Mouse (Mus musculus) liver, embryonic 16.5 days (tissue): ENCODE results near the gene Tmem43. TPM values are rescaled to one million over a fixed set of nuclear protein-coding genes. Genes with fewer than 3 reads are reported as not detected.
A peak's percentile ranks its signal among the peaks of the same experiment; 100 is the strongest.

Experiments
- ATAC-seq: fragments of 200-750 bp; cut with Nextera tagmentation; 2 replicates; pipeline ENCODE4 v1.8.0; 2017; ENCODE audit warnings: low read depth, mild to moderate bottlenecking, moderate number of reproducible peaks, moderate library complexity
- H3K27ac ChIP-seq: fragments of 300-500 bp; sonication (generic); 2 replicates; pipeline ENCODE4 v1.5.1; 2014; ENCODE audit warnings: mild to moderate bottlenecking, low read length
- H3K27me3 ChIP-seq: fragments of 300-500 bp; sonication (generic); 2 replicates; pipeline ENCODE4 v1.6.1; 2014; ENCODE audit warnings: low read depth, low read length, mixed read lengths; ENCODE audit not compliant: control insufficient read depth, insufficient read depth
- H3K36me3 ChIP-seq: fragments of 300-500 bp; sonication (generic); 2 replicates; pipeline ENCODE4 v1.6.1; 2014; ENCODE audit warnings: mild to moderate bottlenecking; ENCODE audit not compliant: control insufficient read depth, insufficient read depth
- H3K4me1 ChIP-seq: fragments of 300-500 bp; sonication (generic); 2 replicates; pipeline ENCODE4 v1.6.1; 2014; ENCODE audit warnings: low read depth, low read length, mixed read lengths; ENCODE audit not compliant: control insufficient read depth
- H3K4me2 ChIP-seq: fragments of 300-500 bp; sonication (generic); 2 replicates; pipeline ENCODE4 v1.6.1; 2014; ENCODE audit warnings: low read depth, low read length, mixed read lengths
- H3K4me3 ChIP-seq: fragments of 300-500 bp; sonication (generic); 2 replicates; pipeline ENCODE4 v1.5.1; 2014; ENCODE audit warnings: low read depth, mild to moderate bottlenecking, low read length
- H3K9ac ChIP-seq: fragments of 300-500 bp; sonication (generic); 2 replicates; pipeline ENCODE4 v1.6.1; 2014; ENCODE audit warnings: low read depth, low read length
- H3K9me3 ChIP-seq: fragments of 300-500 bp; sonication (generic); replicated peaks from 2 replicates; pipeline ENCODE4 v1.6.1; 2016; ENCODE audit warnings: low read length; ENCODE audit not compliant: control insufficient read depth
- WGBS: fragments of 180-500 bp; shearing (Covaris S2); extraction: QIAGEN DNeasy Blood & Tissue Kit; methylation state at CpG from one replicate; pipeline ENCODE4 v1.1.7; 2014; ENCODE audit not compliant: insufficient replicate concordance; 5-methylcytosine and 5-hydroxymethylcytosine counted together
- polyA plus RNA-seq: library from polyadenylated mRNA; unstranded; fragments of >200 nt; fragmentation: Nextera tagmentation; extraction: Ambion mirVana; gene quantifications from 2 replicates; pipeline ENCODE4 v1.2.1, GENCODE M21; 2015

Gene Tmem43
- polyA plus RNA-seq, 1 experiment from 2014 or later: 12.1 TPM

DNA sequence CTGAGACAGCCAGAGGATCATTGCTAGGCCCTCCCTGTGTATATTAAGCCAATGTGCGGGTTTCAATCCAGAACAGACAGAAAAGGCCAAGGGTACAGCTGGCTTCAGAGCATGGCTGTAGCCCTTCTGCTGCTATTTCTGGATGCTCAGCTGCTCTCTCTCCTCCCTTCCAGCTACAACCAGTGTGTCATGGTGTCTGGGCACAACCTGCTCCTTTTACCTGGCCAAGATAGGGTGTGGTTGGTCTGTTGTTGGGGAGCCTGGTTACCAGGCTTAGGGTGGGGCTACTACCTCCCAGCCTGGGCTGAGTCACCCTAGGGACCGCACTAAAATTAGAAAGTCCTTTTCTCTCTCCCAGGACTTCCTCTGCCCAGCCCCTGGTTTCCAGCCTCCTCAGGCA, 9.9 kb downstream of the Tmem43 start:
- Histone ChIP-seq H3K27me3 (no peaks in the 10 kb centered on the region), H3K4me2 (no peak overlapping the region), H3K36me3 (peaks cover 22% of the 10 kb centered on the region), H3K9ac (no peak overlapping the region), H3K9me3 (no peaks in the 10 kb centered on the region), H3K4me3 (no peak overlapping the region), H3K4me1 (no peaks in the 10 kb centered on the region), H3K27ac (no peak overlapping the region)
- 69% methylated on average over 2 of the region's 2 CpGs for WGBS
- ATAC-seq: no peak

DNA sequence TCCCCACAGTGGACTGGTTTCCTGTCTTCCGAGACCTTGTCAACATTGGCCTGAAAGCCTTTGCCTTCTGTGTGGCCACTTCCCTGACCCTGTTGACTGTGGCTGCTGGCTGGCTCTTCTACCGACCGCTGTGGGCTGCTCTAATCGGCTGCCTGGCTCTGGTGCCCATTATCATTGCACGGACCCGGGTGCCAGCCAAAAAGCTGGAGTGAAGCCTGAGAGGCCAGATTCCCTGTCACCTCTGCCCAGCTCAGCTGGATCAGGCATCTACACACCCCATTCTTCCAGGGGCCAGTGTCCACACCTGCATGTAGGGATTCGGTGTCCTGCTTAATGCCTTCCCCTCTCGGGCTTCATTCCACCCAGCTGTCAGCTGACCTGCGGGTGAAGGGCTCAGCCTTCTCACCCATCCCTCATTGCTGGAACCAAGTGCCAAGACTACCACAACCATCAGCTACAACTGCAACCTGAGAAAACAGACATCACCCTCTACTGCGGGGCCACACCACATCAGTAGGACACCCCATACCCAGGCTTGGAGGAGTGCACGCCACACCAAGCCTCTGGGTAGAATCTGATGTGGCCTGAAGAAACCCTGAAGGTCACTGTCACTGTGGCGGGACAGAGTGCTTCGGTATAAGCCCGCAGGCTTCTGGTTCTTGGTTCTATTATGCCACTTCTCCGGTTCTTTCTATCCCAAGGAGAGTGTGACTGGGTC, 13.4 kb downstream of the Tmem43 start:
- no peak overlapping the region for H3K4me3 ChIP-seq
- peaks cover 4% of the 10 kb centered on the region for H3K36me3 ChIP-seq
- H3K9ac ChIP-seq: no peak overlapping the region
- no peak overlapping the region for H3K27ac ChIP-seq
- WGBS: 81% methylated on average over 15 of the region's 15 CpGs
- no peak for ATAC-seq
- no peak overlapping the region for H3K4me2 ChIP-seq
- no peaks in the 10 kb centered on the region for H3K27me3 ChIP-seq
- H3K4me1 ChIP-seq: no peaks in the 10 kb centered on the region; the same call in 1 of the 2 replicates
- no peaks in the 10 kb centered on the region for H3K9me3 ChIP-seq

DNA sequence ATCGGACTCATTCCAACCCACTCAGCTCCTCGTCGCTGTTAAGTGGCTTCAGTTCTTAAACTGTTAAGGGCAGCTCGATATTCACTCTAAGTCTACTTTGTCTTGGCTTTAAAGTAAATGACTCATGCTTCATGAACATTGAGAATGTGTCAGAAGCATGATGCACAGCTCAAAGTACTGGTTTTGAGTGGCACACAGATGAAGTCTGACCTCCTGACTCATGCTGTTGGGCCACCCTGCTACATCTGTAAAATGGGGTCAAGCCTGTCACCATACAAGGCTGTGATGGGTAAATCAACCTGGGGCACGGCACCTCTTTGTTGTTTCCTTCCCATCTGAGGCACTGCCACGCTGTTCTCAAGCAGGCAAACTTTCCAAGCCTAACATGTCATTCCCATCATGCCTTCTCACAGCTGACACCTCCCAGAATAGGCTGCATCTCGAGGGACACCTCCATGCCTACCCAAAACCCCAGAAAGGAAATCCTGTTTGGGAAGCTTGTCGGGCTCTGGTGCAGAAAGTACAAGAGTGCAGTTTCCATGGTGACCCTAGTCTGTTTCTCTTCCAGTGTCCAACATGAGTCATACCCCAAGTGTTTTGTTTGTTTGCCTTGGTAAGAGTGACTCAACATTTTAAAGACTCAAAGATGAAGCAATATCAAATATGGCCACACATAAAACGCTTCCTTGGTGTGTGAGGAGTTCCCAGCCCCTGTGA, 15.2 kb downstream of the Tmem43 start:
- no peak for ATAC-seq
- Histone ChIP-seq H3K27ac (no peak overlapping the region), H3K9ac (no peak overlapping the region), H3K36me3 (peaks cover 4% of the 10 kb centered on the region; the same call in 1 of the 2 replicates), H3K4me1 (no peaks in the 10 kb centered on the region; the same call in 1 of the 2 replicates), H3K4me2 (no peak overlapping the region), H3K9me3 (no peaks in the 10 kb centered on the region), H3K4me3 (no peak overlapping the region), H3K27me3 (no peaks in the 10 kb centered on the region)
- 53% methylated on average over 9 of the region's 9 CpGs for WGBS

DNA sequence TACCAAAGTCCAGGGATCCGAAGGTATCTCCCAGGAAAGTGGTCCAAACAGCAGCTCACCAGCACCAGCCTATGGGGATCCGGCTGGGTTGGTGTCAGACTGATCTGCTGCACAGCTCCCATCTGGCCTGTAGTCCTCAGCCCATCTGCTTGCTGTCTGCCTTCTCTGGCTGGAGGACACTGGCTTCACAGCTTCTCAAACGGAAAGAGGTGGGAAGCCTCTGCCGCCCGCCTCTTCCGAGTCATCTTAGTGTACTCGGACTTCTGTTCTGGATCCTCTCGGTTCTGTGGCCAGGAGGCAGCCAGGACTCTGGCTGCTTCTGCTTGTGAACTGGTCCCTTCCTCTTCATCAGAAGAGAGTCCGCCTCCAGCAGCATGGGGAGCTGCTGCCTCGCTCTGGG, 16.4 kb downstream of the Tmem43 start:
- Histone ChIP-seq H3K36me3 (peaks cover 4% of the 10 kb centered on the region; the same call in 1 of the 2 replicates), H3K27me3 (no peaks in the 10 kb centered on the region), H3K4me3 (no peak overlapping the region), H3K4me2 (no peak overlapping the region), H3K27ac (no peak overlapping the region), H3K4me1 (no peaks in the 10 kb centered on the region; the same call in 1 of the 2 replicates), H3K9ac (no peak overlapping the region), H3K9me3 (no peaks in the 10 kb centered on the region)
- 70% methylated on average over 10 of the region's 10 CpGs for WGBS
- ATAC-seq: no peak

DNA sequence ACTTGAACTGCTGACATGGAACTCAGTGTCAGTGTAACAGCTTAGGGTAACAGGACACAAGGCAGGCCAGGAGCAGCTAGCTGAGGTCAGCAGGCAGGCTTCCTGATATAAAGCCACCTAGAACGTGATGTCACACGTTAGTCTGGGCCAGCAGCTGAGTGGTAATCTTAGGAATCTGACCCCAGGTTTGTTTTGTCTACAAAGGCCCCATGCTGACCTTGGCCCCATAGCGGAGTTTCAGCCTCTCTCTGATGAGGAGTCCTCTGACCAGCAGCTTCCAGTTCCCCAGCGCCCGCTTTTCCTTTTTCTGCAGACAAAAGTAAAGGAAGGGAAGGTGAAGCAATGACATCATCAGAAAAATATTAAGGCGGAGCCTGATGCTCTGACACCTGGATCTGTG, 17.5 kb downstream of the Tmem43 start:
- H3K4me1 ChIP-seq: no peaks in the 10 kb centered on the region; the same call in 1 of the 2 replicates
- H3K9me3 ChIP-seq: no peaks in the 10 kb centered on the region
- 60% methylated on average over 6 of the region's 6 CpGs for WGBS
- H3K4me2 ChIP-seq: no peak overlapping the region
- no peak overlapping the region for H3K9ac ChIP-seq
- no peak overlapping the region for H3K27ac ChIP-seq
- no peak overlapping the region for H3K4me3 ChIP-seq
- no peak for ATAC-seq
- H3K27me3 ChIP-seq: no peaks in the 10 kb centered on the region
- peaks cover 4% of the 10 kb centered on the region; the same call in 1 of the 2 replicates for H3K36me3 ChIP-seq

DNA sequence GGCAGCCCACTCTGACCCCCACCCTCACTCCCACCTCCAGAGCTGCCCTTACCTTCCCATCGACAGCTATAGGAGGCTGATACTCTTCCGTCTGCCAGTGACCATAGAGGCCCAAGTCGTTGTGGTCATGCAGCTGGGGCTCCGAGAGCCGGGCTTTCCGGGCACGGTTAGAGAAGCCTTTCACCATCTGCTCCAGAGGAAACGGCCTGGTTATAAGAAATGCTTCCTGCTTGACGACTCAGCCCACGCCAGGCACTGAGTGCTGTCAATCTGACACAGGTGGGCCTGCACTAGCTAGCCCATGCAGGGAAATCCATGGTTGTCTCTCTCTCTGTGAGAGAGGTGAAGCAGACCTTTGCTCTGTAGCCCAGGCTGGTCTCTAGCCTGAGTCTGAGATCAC, 19.6 kb downstream of the Tmem43 start:
- WGBS: 43% methylated on average over 10 of the region's 10 CpGs
- no peak for ATAC-seq
- H3K36me3 ChIP-seq: no peaks in the 10 kb centered on the region; the same call in 1 of the 2 replicates

DNA sequence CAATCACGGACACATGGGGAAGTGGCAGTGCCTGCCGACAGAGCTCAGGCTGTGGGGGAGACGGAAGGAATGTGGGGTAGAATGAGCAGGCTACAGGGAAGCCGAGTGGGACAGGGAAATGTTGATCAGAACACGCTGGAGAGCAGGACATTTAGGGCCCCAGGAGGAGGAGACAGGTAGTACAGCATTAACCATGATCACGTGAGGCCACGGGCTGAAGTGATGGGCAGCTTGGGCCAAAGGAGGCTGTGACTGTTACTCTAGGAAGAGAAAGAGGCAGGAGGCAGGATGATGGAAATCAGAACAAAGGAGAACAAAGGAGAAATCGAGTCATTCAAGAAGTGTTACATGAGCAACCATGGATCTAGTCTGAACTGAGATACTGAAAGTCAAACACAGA, 21.0 kb downstream of the Tmem43 start:
- H3K9ac ChIP-seq: no peak overlapping the region
- H3K4me2 ChIP-seq: no peak overlapping the region
- no peak overlapping the region for H3K4me3 ChIP-seq
- H3K4me1 ChIP-seq: no peaks in the 10 kb centered on the region
- no peaks in the 10 kb centered on the region for H3K27me3 ChIP-seq
- no peak overlapping the region for H3K27ac ChIP-seq
- peaks cover 4% of the 10 kb centered on the region for H3K36me3 ChIP-seq
- 68% methylated on average over 8 of the region's 8 CpGs for WGBS
- no peaks in the 10 kb centered on the region for H3K9me3 ChIP-seq
- no peak for ATAC-seq

More for the DNA sequence above, 19.6 kb downstream of the Tmem43 start:
- H3K4me3 ChIP-seq: 0 out of 2 replicates have a peak overlapping the region, but pooled peaks have one; percentile 2
- H3K9ac ChIP-seq: no peak overlapping the region
- H3K27me3 ChIP-seq: no peaks in the 10 kb centered on the region
- no peak overlapping the region for H3K27ac ChIP-seq
- no peak overlapping the region for H3K4me2 ChIP-seq
- no peaks in the 10 kb centered on the region for H3K9me3 ChIP-seq
- H3K4me1 ChIP-seq: no peaks in the 10 kb centered on the region; the same call in 1 of the 2 replicates

DNA sequence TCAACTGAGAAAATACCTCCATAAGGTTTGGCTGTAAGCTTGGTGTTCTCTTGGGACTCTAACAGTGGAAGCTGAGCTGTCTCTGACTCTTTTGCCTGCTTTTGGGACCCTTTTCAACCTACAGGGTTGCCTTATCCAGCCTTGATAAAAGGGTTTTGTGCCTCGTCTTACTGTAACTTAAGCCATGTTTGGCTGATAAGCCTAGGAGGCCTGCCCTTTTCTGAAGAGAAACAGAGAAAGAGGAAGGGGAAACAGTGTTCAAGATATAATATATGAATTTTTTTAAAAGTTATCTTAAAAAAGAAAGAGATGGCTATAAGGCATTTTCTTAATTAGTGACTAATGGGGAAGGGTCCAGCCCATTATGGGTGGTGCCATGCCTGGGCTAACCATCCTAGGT, 29.8 kb downstream of the Tmem43 start:
- H3K27me3 ChIP-seq: no peaks in the 10 kb centered on the region
- peaks cover 26% of the 10 kb centered on the region for H3K36me3 ChIP-seq
- no peak for ATAC-seq
- WGBS: 49% methylated on average over 1 of the region's 1 CpGs
- H3K9ac ChIP-seq: no peak overlapping the region
- no peak overlapping the region for H3K4me2 ChIP-seq
- no peak overlapping the region for H3K27ac ChIP-seq
- H3K4me1 ChIP-seq: no peaks in the 10 kb centered on the region
- no peak overlapping the region for H3K4me3 ChIP-seq
- H3K9me3 ChIP-seq: no peaks in the 10 kb centered on the region

DNA sequence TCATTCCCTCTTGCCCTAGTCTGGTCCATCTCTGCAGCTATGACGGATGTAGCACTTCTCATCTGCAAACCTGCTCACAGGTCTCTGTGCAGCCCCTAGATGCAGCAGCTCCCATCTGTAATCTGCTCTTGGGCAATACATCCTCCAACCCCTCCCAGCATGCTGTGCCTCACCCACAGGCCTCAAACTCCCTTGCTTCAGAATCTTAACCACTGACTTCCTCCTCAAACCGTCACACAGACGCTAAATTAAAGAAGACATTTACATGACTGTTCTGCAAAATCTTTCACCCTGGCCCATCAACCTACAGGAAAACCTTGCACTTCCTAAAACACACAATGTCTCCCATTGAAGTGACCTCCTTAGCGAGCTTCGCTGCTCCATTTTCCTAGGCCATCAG, 32.5 kb downstream of the Tmem43 start:
- no peaks in the 10 kb centered on the region; the same call in 1 of the 2 replicates for H3K4me1 ChIP-seq
- no peak overlapping the region for H3K4me3 ChIP-seq
- peak overlapping the region; percentile 46; the same call in 1 of the 2 replicates for H3K27ac ChIP-seq
- peak; percentile 21; the same call in 1 of the 2 replicates for ATAC-seq
- H3K27me3 ChIP-seq: no peaks in the 10 kb centered on the region
- no peak overlapping the region for H3K4me2 ChIP-seq
- H3K36me3 ChIP-seq: peaks cover 22% of the 10 kb centered on the region
- no peaks in the 10 kb centered on the region for H3K9me3 ChIP-seq
- no peak overlapping the region for H3K9ac ChIP-seq
- WGBS: 28% methylated on average over 5 of the region's 5 CpGs
